Mouse (Mus musculus) heart, postnatal 0 days (tissue): ENCODE measurements around the gene Slc25a18. TPM values are rescaled to one million over a fixed set of nuclear protein-coding genes. Genes with fewer than 3 reads are reported as not detected.

Experiments
- ATAC-seq: fragments of 200-750 bp; cut with Nextera tagmentation; 2 replicates; pipeline ENCODE4 v1.8.0; 2017; ENCODE audit warnings: low read depth, moderate number of reproducible peaks, moderate library complexity; ENCODE audit not compliant: insufficient read depth
- DNase-seq: peaks from one replicate; pipeline ENCODE4 v3.0.0-alpha.2; 2016; ENCODE audit warnings: low spot score
- H3K27ac ChIP-seq: fragments of 300-500 bp; sonication (generic); 2 replicates; pipeline ENCODE4 v1.5.1; 2014; ENCODE audit warnings: low read depth, mild to moderate bottlenecking
- H3K27me3 ChIP-seq: fragments of 300-500 bp; sonication (generic); 2 replicates; pipeline ENCODE4 v1.6.1; 2014; ENCODE audit warnings: low read length, mixed read lengths; ENCODE audit not compliant: control insufficient read depth, insufficient read depth
- H3K36me3 ChIP-seq: fragments of 300-500 bp; sonication (generic); replicated peaks from 2 replicates; pipeline ENCODE4 v1.6.1; 2014; ENCODE audit warnings: low read length, mixed read lengths; ENCODE audit not compliant: control insufficient read depth, insufficient read depth
- H3K4me1 ChIP-seq: fragments of 300-500 bp; sonication (generic); 2 replicates; pipeline ENCODE4 v1.6.1; 2014; ENCODE audit warnings: antibody characterized with exemption; ENCODE audit not compliant: control insufficient read depth, insufficient read depth
- H3K4me2 ChIP-seq: fragments of 300-500 bp; sonication (generic); 2 replicates; pipeline ENCODE4 v1.6.1; 2014; ENCODE audit warnings: low read depth, mild to moderate bottlenecking, low read length, moderate library complexity
- H3K4me3 ChIP-seq: fragments of 300-500 bp; sonication (generic); 2 replicates; pipeline ENCODE4 v1.5.1; 2014; ENCODE audit warnings: low read depth, low read length
- H3K9ac ChIP-seq: fragments of 300-500 bp; sonication (generic); replicated peaks from 2 replicates; pipeline ENCODE4 v1.6.1; 2014; ENCODE audit warnings: low read depth, low read length, mixed read lengths
- H3K9me3 ChIP-seq: fragments of 300-500 bp; sonication (generic); replicated peaks from 2 replicates; pipeline ENCODE4 v1.6.1; 2016; ENCODE audit warnings: low read length; ENCODE audit not compliant: control insufficient read depth
- CTCF ChIP-seq: IDR thresholded peaks from 2 replicates; pipeline ENCODE4 v1.5.1; 2016; ENCODE audit warnings: antibody characterized with exemption, control low read depth, low read depth
- EP300 ChIP-seq: IDR thresholded peaks from 2 replicates; pipeline ENCODE4 v1.6.1; 2016; ENCODE audit warnings: antibody characterized with exemption, low read depth
- WGBS: fragments of 180-500 bp; shearing (Covaris S2); extraction: QIAGEN DNeasy Blood & Tissue Kit; methylation state at CpG from one replicate; pipeline ENCODE4 v1.1.7; 2014; 5-methylcytosine and 5-hydroxymethylcytosine counted together
- polyA plus RNA-seq: library from polyadenylated mRNA; unstranded; fragments of >200 nt; fragmentation: Nextera tagmentation; extraction: Ambion mirVana; gene quantifications from 2 replicates; pipeline ENCODE4 v1.2.1, GENCODE M21; 2015
- total RNA-seq: library from RNA; depleted of rRNA; stranded (reverse); fragments of >200 nt; gene quantifications from 2 replicates; pipeline ENCODE4 v1.2.3, GENCODE M21; 2014; ENCODE audit warnings: low replicate concordance

Slc25a18 gene
- total and polyA plus RNA-seq, 2 experiments from 2014 or later: 0.26 TPM; not detected in 1

- Histone ChIP-seq H3K9me3 (no peaks in the 10 kb centered on the region), H3K4me3 (no peak overlapping the region), H3K9ac (no peak overlapping the region), H3K4me1 (peaks cover 10% of the 10 kb centered on the region), H3K27ac (no peak overlapping the region), H3K4me2 (no peak overlapping the region), H3K36me3 (peaks cover 21% of the 10 kb centered on the region), H3K27me3 (no peaks in the 10 kb centered on the region)
- 88% methylated on average over 2 of the region's 2 CpGs for WGBS
- TF ChIP-seq EP300: no peak
- TF ChIP-seq CTCF: no peak
- DNase-seq (no peak), ATAC-seq (no peak)
Observed at GRCm38 (mm10) chr6:120819294-120819693, 45.9 kb downstream of the Slc25a18 start.

DNA sequence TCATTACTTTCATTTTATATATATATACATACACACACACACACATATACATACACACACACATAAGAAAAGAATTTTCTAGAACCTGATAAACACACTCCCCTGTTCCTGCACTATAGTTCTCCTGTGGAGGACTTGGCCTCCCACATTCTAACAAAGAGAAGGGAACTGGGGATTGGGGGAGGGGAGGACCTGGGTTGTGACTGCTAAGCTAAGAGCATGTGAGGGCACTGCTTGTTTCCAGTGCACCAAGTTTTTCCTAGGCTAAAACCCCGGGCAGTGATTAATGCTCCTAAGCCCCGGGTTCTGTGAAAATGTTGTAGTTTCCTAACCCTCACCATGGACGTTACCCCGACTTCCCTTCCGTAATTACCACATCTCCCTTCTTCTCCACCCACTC lies 46.8 kb downstream of the Slc25a18 start:
- Histone ChIP-seq H3K9me3 (no peaks in the 10 kb centered on the region), H3K4me2 (no peak overlapping the region), H3K4me1 (peaks cover 10% of the 10 kb centered on the region), H3K27ac (no peak overlapping the region), H3K36me3 (peaks cover 21% of the 10 kb centered on the region), H3K4me3 (no peak overlapping the region), H3K27me3 (no peaks in the 10 kb centered on the region), H3K9ac (0 out of 2 replicates have a peak overlapping the region, but pooled peaks have one; percentile 4)
- TF ChIP-seq EP300: no peak
- TF ChIP-seq CTCF: no peak
- ATAC-seq (no peak), DNase-seq (no peak)
- WGBS: 88% methylated on average over 5 of the region's 5 CpGs

- ATAC-seq (no peak), DNase-seq (no peak)
- peaks cover 10% of the 10 kb centered on the region for H3K4me1 ChIP-seq
- no peak overlapping the region for H3K4me3 ChIP-seq
- no peaks in the 10 kb centered on the region for H3K9me3 ChIP-seq
- TF ChIP-seq CTCF (no peak), EP300 (no peak)
- no peak overlapping the region for H3K27ac ChIP-seq
- H3K36me3 ChIP-seq: peaks cover 21% of the 10 kb centered on the region
- 36% methylated on average over 1 of the region's 1 CpGs for WGBS
- H3K27me3 ChIP-seq: no peaks in the 10 kb centered on the region
- H3K4me2 ChIP-seq: peak overlapping the region; percentile 66
- no peak overlapping the region for H3K9ac ChIP-seq
Observed at GRCm38 (mm10) chr6:120820941-120821340, 47.6 kb downstream of the Slc25a18 start.

GRCm38 (mm10) chr6:120821715-120822114 lies 48.3 kb downstream of the Slc25a18 start:
- ATAC-seq (no peak), DNase-seq (no peak)
- Histone ChIP-seq H3K27ac (peak overlapping the region; percentile 88; the same call in 1 of the 2 replicates), H3K4me3 (peak overlapping the region; percentile 76), H3K9ac (peak overlapping the region; percentile 72), H3K9me3 (no peaks in the 10 kb centered on the region), H3K36me3 (peaks cover 21% of the 10 kb centered on the region), H3K27me3 (no peaks in the 10 kb centered on the region), H3K4me1 (peaks cover 10% of the 10 kb centered on the region), H3K4me2 (peak overlapping the region; percentile 66)
- TF ChIP-seq EP300: no peak
- no peak for TF ChIP-seq CTCF
- WGBS: 48% methylated on average over 5 of the region's 5 CpGs

GRCm38 (mm10) chr6:120822307-120822928 lies 49.0 kb downstream of the Slc25a18 start, which contains the start of gene Atp6v1e1:
TSS of gene Atp6v1e1 (minus strand) at chr6:120822793.
- H3K4me2 ChIP-seq: peak within 1 kb of the TSS; percentile 66
- ATAC-seq (peak; percentile 98), DNase-seq (peak; percentile 97)
- peak within 1 kb of the TSS; percentile 72 for H3K9ac ChIP-seq
- H3K36me3 ChIP-seq: peaks cover 18% of the 10 kb centered on the region
- peak within 1 kb of the TSS; percentile 88 for H3K27ac ChIP-seq
- no peaks in the 10 kb centered on the region for H3K27me3 ChIP-seq
- WGBS: under 1% methylated on average over 41 of the region's 41 CpGs
- 0 out of 2 replicates have a peak, but pooled peaks have one; percentile 3 for TF ChIP-seq CTCF
- no peak; the same call in 1 of the 2 replicates for TF ChIP-seq EP300
- H3K4me1 ChIP-seq: peaks cover 10% of the 10 kb centered on the region
- H3K9me3 ChIP-seq: no peaks in the 10 kb centered on the region
- H3K4me3 ChIP-seq: peak within 1 kb of the TSS; percentile 76
